Mouse (Mus musculus) midbrain, postnatal 0 days (tissue): ENCODE data around the gene Cntn2. TPM values are rescaled to one million over a fixed set of nuclear protein-coding genes. Genes with fewer than 3 reads are reported as not detected.

Experiments used
- ATAC-seq: fragments of 200-750 bp; cut with Nextera tagmentation; 2 replicates; pipeline ENCODE4 v1.8.0; 2017; ENCODE audit warnings: moderate number of reproducible peaks, mild to moderate bottlenecking, moderate TSS enrichment, moderate library complexity; ENCODE audit not compliant: low FRiP score
- DNase-seq: peaks from one replicate; pipeline ENCODE4 v3.0.0-alpha.2; 2015; ENCODE audit warnings: low spot score
- H3K27ac ChIP-seq: fragments of 300-500 bp; sonication (generic); 2 replicates; pipeline ENCODE4 v1.5.1; 2014; ENCODE audit warnings: low read depth, mild to moderate bottlenecking, low read length, mixed read lengths
- H3K27me3 ChIP-seq: fragments of 300-500 bp; sonication (generic); 2 replicates; pipeline ENCODE4 v1.6.1; 2014; ENCODE audit warnings: low read length, control low read depth, mixed read lengths; ENCODE audit not compliant: insufficient read depth
- H3K36me3 ChIP-seq: fragments of 300-500 bp; sonication (generic); 2 replicates; pipeline ENCODE4 v1.6.1; 2014; ENCODE audit warnings: low read length, control low read depth, mixed read lengths; ENCODE audit not compliant: insufficient read depth
- H3K4me1 ChIP-seq: fragments of 300-500 bp; sonication (generic); 2 replicates; pipeline ENCODE4 v1.6.1; 2014; ENCODE audit warnings: mild to moderate bottlenecking, control low read depth, antibody characterized with exemption, low read length, mixed read lengths; ENCODE audit not compliant: insufficient read depth
- H3K4me2 ChIP-seq: fragments of 300-500 bp; sonication (generic); 2 replicates; pipeline ENCODE4 v1.6.1; 2014; ENCODE audit warnings: low read depth, mild to moderate bottlenecking, low read length, mixed read lengths; ENCODE audit not compliant: poor library complexity, severe bottlenecking
- H3K4me3 ChIP-seq: fragments of 300-500 bp; sonication (generic); 2 replicates; pipeline ENCODE4 v1.5.1; 2014; ENCODE audit warnings: low read depth, mild to moderate bottlenecking, low read length, moderate library complexity
- H3K9ac ChIP-seq: fragments of 300-500 bp; sonication (generic); replicated peaks from 2 replicates; pipeline ENCODE4 v1.6.1; 2014; ENCODE audit warnings: mild to moderate bottlenecking, low read length, moderate library complexity, mixed read lengths; ENCODE audit not compliant: poor library complexity, severe bottlenecking
- H3K9me3 ChIP-seq: fragments of 300-500 bp; sonication (generic); 2 replicates; pipeline ENCODE4 v1.6.1; 2016; ENCODE audit warnings: low read length, control low read depth
- CTCF ChIP-seq: IDR thresholded peaks from 2 replicates; pipeline ENCODE4 v1.5.1; 2016; ENCODE audit warnings: antibody characterized with exemption, mild to moderate bottlenecking
- WGBS: fragments of 180-500 bp; shearing (Covaris S2); extraction: QIAGEN DNeasy Blood & Tissue Kit; methylation state at CpG from one replicate; pipeline ENCODE4 v1.1.7; 2014; 5-methylcytosine and 5-hydroxymethylcytosine counted together
- polyA plus RNA-seq: library from polyadenylated mRNA; unstranded; fragments of >200 nt; fragmentation: Nextera tagmentation; extraction: Ambion mirVana; gene quantifications from 2 replicates; pipeline ENCODE4 v1.2.1, GENCODE M21; 2015
- total RNA-seq: library from RNA; depleted of rRNA; stranded (reverse); fragments of >200 nt; gene quantifications from 2 replicates; pipeline ENCODE4 v1.2.3, GENCODE M21; 2014

Gene Cntn2
- total and polyA plus RNA-seq, 2 experiments from 2014 or later: 15.6 to 69.2 TPM

GRCm38 (mm10) chr1:132515339-132515738, 27.7 kb downstream of the Cntn2 start:
- ATAC-seq: no peak
- WGBS: 94% methylated on average over 12 of the region's 12 CpGs
- H3K9ac ChIP-seq: no peak overlapping the region
- DNase-seq: no peak
- no peak overlapping the region for H3K4me2 ChIP-seq
- no peak overlapping the region for H3K27ac ChIP-seq
- TF ChIP-seq CTCF: no peak
- no peak overlapping the region for H3K4me3 ChIP-seq
- no peaks in the 10 kb centered on the region for H3K4me1 ChIP-seq
- peaks cover 48% of the 10 kb centered on the region for H3K36me3 ChIP-seq
- no peaks in the 10 kb centered on the region for H3K27me3 ChIP-seq
- H3K9me3 ChIP-seq: no peaks in the 10 kb centered on the region

- no peak overlapping the region for H3K27ac ChIP-seq
- DNase-seq: no peak
- ATAC-seq: no peak
- no peaks in the 10 kb centered on the region for H3K4me1 ChIP-seq
- no peaks in the 10 kb centered on the region for H3K27me3 ChIP-seq
- H3K36me3 ChIP-seq: peaks cover 31% of the 10 kb centered on the region
- H3K9ac ChIP-seq: no peak overlapping the region
- no peaks in the 10 kb centered on the region for H3K9me3 ChIP-seq
- no peak overlapping the region for H3K4me3 ChIP-seq
- no peak for TF ChIP-seq CTCF
- 83% methylated on average over 8 of the region's 8 CpGs for WGBS
- no peak overlapping the region for H3K4me2 ChIP-seq
Observed at GRCm38 (mm10) chr1:132512106-132512505, 30.9 kb downstream of the Cntn2 start.

DNA sequence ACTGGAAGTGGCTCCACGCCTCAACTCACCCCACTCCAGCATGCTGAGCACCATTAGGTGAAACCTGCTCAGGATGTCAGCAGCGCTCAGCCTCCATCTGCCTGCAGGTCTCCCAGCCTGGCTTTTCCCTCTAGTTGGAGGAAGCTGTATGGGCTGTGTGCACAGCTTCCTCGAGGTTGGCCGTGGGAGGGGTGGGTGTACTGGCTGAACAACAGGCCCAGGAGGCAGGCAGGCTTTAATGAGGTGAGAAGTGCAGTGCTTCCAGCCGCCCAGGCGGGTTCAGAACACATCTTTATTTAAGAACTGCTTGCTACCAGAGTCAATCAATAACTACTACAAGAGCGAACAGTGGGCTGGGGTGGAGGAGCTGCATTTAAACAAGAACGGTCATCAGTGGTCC, 31.5 kb downstream of the Cntn2 start:
- no peak overlapping the region for H3K4me2 ChIP-seq
- ATAC-seq: 0 out of 2 replicates have a peak, but pooled peaks have one; percentile 17
- no peak overlapping the region for H3K4me3 ChIP-seq
- 49% methylated on average over 8 of the region's 8 CpGs for WGBS
- H3K27ac ChIP-seq: no peak overlapping the region
- H3K9ac ChIP-seq: no peak overlapping the region
- DNase-seq: no peak
- no peak for TF ChIP-seq CTCF
- peaks cover 31% of the 10 kb centered on the region for H3K36me3 ChIP-seq
- no peaks in the 10 kb centered on the region for H3K27me3 ChIP-seq
- H3K4me1 ChIP-seq: no peaks in the 10 kb centered on the region
- H3K9me3 ChIP-seq: no peaks in the 10 kb centered on the region

DNA sequence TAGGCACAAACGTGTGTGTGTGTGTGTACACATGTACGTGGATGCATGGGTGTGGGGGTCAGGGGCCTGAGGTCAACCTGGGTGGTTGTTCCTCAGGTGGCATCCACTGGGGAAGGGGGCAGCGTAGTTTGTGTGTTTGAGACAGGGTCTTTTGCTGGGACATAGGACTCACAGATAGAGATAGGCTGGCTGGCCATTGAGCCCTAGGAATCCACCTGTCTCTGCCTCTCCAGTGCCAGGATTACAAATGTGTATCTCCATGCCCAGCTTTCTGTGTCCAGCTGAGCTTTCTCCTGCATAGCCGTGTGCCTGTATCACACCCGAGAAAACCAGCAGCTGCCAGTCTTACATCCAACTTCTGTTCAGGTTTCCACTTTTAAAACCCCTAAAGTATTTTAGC, 33.3 kb downstream of the Cntn2 start:
- Histone ChIP-seq H3K4me2 (no peak overlapping the region), H3K9ac (no peak overlapping the region), H3K27ac (no peak overlapping the region), H3K4me3 (no peak overlapping the region), H3K4me1 (no peaks in the 10 kb centered on the region), H3K36me3 (peaks cover 24% of the 10 kb centered on the region), H3K27me3 (no peaks in the 10 kb centered on the region), H3K9me3 (no peaks in the 10 kb centered on the region)
- WGBS: 83% methylated on average over 5 of the region's 5 CpGs
- no peak for DNase-seq
- no peak for TF ChIP-seq CTCF
- no peak for ATAC-seq

- Histone ChIP-seq H3K4me2 (no peak overlapping the region), H3K27ac (no peak overlapping the region), H3K9ac (no peak overlapping the region), H3K4me1 (no peaks in the 10 kb centered on the region), H3K27me3 (no peaks in the 10 kb centered on the region), H3K9me3 (no peaks in the 10 kb centered on the region), H3K4me3 (no peak overlapping the region), H3K36me3 (peaks cover 28% of the 10 kb centered on the region)
- WGBS: 94% methylated on average over 7 of the region's 7 CpGs
- no peak for TF ChIP-seq CTCF
- ATAC-seq (no peak), DNase-seq (no peak)
Observed at GRCm38 (mm10) chr1:132506656-132507055, 36.4 kb downstream of the Cntn2 start.

- Histone ChIP-seq H3K4me2 (no peak within 1 kb of the TSS), H3K36me3 (peaks cover 31% of the 10 kb centered on the region), H3K4me1 (no peaks in the 10 kb centered on the region), H3K9ac (no peak within 1 kb of the TSS), H3K9me3 (no peaks in the 10 kb centered on the region), H3K27ac (no peak within 1 kb of the TSS), H3K27me3 (no peaks in the 10 kb centered on the region), H3K4me3 (no peak within 1 kb of the TSS)
- no peak for TF ChIP-seq CTCF
- no peak for ATAC-seq
- WGBS: 83% methylated on average over 7 of the region's 7 CpGs
- DNase-seq: no peak
Observed at GRCm38 (mm10) chr1:132506058-132506457, 37.0 kb downstream of the Cntn2 start, which contains the start of gene Tmem81. TSS of gene Tmem81 (plus strand) at chr1:132506230.
